Mouse (Mus musculus) heart, adult 2 months (tissue): ENCODE results near the gene Ezh1. TPM values are rescaled to one million over a fixed set of nuclear protein-coding genes. Genes with fewer than 3 reads are reported as not detected.

Experiments used
- DNase-seq, 2 experiments: peaks; one replicate each; pipeline ENCODE4 v3.0.0; 2021
- H3K27ac ChIP-seq: fragments of 200-600 bp; 2 replicates; pipeline ENCODE4 v1.8.1; 2022
- H3K27me3 ChIP-seq: fragments of 200-500 bp; 2 replicates; pipeline ENCODE4 v1.6.1; 2012; ENCODE audit warnings: mild to moderate bottlenecking, low read length, inconsistent platforms, mixed read lengths; ENCODE audit not compliant: control insufficient read depth, insufficient read depth
- H3K36me3 ChIP-seq: fragments of 200-500 bp; 2 replicates; pipeline ENCODE4 v1.6.1; 2012; ENCODE audit warnings: low read length, inconsistent platforms; ENCODE audit not compliant: control insufficient read depth, insufficient read depth
- H3K4me1 ChIP-seq: fragments of 200-500 bp; 2 replicates; pipeline ENCODE4 v1.6.1; 2011; ENCODE audit warnings: low read length; ENCODE audit not compliant: control insufficient read depth, insufficient read depth
- H3K4me3 ChIP-seq: fragments of 200-600 bp; 2 replicates; pipeline ENCODE4 v1.8.1; 2022
- H3K79me2 ChIP-seq: fragments of 200-500 bp; replicated peaks from 2 replicates; pipeline ENCODE4 v1.6.1; 2012; ENCODE audit warnings: mild to moderate bottlenecking, inconsistent platforms, low read length, moderate library complexity, mixed read lengths; ENCODE audit not compliant: control insufficient read depth, insufficient read depth
- H3K9ac ChIP-seq: fragments of 200-500 bp; 2 replicates; pipeline ENCODE4 v1.6.1; 2012; ENCODE audit warnings: low read depth, mild to moderate bottlenecking, control low read depth, inconsistent platforms, low read length, mixed read lengths
- CTCF ChIP-seq: fragments of 200-600 bp; IDR thresholded peaks from 2 replicates; pipeline ENCODE4 v1.8.1; 2022; ENCODE audit warnings: antibody characterized with exemption, mild to moderate bottlenecking, moderate library complexity
- EP300 ChIP-seq: fragments of 200-500 bp; IDR thresholded peaks from 2 replicates; pipeline ENCODE4 v1.6.1; 2011; ENCODE audit warnings: low read depth, low read length, control low read depth; ENCODE audit not compliant: insufficient read depth
- POLR2A ChIP-seq: fragments of 200-500 bp; IDR thresholded peaks from 2 replicates; pipeline ENCODE4 v1.6.1; 2011; ENCODE audit warnings: mild to moderate bottlenecking, low read depth, low read length, control low read depth; ENCODE audit not compliant: insufficient read depth
- WGBS: fragments of 180-500 bp; shearing (Covaris S2); methylation state at CpG from one replicate; pipeline ENCODE4 v1.1.7; 2018; 5-methylcytosine and 5-hydroxymethylcytosine counted together
- intact Hi-C: fragments of 180-260 bp; cut with DNase I; formaldehyde crosslinking; loops from one replicate; pipeline ENCODE4 v1.15.1; 2025
- polyA plus RNA-seq: library from polyadenylated mRNA; depleted of rRNA; stranded (reverse); fragments of >200 nt; gene quantifications from 2 replicates; pipeline ENCODE4 v1.2.3, GENCODE M21; 2012
- total RNA-seq, 2 experiments: library from RNA; stranded (reverse); gene quantifications; 2 replicates each; pipeline ENCODE4 v1.2.3; 2021

Ezh1 gene
- total and polyA plus RNA-seq, 3 experiments: 26.1 to 31.4 (median 29.8) TPM

DNA sequence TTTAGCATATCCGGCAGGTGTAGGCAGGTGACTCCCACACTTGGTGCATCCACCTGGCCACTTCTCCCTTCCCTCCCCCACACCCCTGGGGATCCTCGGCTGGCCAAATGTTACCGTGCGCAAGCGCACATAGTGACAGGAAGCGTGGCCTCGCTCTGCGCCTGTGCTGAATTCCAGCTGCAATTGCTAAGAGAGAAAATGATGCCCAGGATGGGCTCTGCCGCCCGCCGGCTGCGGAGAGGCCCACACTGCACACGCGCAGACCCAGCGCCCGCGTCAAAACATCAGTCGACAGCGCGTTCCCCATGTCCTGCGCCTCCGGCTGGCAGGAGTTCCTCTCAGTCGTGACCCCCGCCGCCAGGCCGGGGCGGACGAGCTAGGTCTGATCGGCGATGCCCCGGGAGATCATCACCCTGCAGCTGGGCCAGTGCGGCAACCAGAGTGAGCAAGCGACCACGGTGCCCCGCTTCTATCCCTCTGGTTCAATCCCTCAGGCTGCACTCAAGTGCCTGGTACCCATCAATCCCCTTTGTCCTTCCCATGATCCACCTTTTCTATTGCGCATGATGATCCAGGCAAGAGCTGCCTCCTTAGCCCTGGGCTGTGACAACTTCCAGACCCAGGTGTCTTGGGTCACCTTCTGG is 70.4 kb downstream of the Ezh1 start, which contains the start of gene Tubg2:
Tubg2 (plus strand) TSS at position 180 of the 644 bp plus-strand sequence.
- H3K79me2 ChIP-seq: no peaks in the 10 kb centered on the region
- peak within 1 kb of the TSS; percentile 27; the same call in 1 of the 2 replicates for H3K27ac ChIP-seq
- no peaks in the 10 kb centered on the region for H3K36me3 ChIP-seq
- peak; percentile 67 to 74 for DNase-seq
- 3% methylated on average over 36 of the region's 36 CpGs for WGBS
- intact Hi-C loops: no loop called here
- H3K27me3 ChIP-seq: no peaks in the 10 kb centered on the region
- TF ChIP-seq EP300 (peak; percentile 44; the same call in 1 of the 2 replicates), POLR2A (no peak; the same call in 1 of the 2 replicates), CTCF (no peak)
- peak within 1 kb of the TSS; percentile 67 for H3K9ac ChIP-seq
- peaks cover 1% of the 10 kb centered on the region; the same call in 1 of the 2 replicates for H3K4me1 ChIP-seq
- H3K4me3 ChIP-seq: peak within 1 kb of the TSS; percentile 56

DNA sequence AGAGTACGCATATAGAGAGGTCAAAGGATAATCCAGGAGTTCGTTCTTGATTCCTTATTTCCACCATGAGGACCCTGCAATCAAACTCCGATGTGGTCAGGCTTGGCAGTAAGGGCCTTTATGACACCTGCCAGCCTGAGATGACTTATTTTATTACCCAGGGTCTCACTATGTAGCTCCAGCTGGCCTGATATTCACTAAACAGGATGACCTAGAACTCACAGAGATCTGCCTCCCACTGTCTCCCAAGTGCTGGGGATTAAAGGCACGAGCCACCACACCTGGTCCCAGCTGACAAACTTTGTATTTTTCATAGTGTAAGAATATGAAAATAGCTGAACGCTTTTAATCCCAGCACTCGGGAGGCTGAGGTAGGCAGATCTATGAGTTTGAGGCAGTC is 71.1 kb downstream of the Ezh1 start:
- intact Hi-C loops: no loop called here
- H3K4me3 ChIP-seq: no peak overlapping the region
- peaks cover 1% of the 10 kb centered on the region; the same call in 1 of the 2 replicates for H3K4me1 ChIP-seq
- H3K36me3 ChIP-seq: no peaks in the 10 kb centered on the region
- H3K9ac ChIP-seq: no peak overlapping the region
- no peaks in the 10 kb centered on the region for H3K27me3 ChIP-seq
- WGBS: 76% methylated on average over 6 of the region's 6 CpGs
- H3K79me2 ChIP-seq: no peaks in the 10 kb centered on the region
- no peak for TF ChIP-seq POLR2A
- no peak for TF ChIP-seq CTCF
- no peak for TF ChIP-seq EP300
- H3K27ac ChIP-seq: no peak overlapping the region
- no peak for DNase-seq

DNA sequence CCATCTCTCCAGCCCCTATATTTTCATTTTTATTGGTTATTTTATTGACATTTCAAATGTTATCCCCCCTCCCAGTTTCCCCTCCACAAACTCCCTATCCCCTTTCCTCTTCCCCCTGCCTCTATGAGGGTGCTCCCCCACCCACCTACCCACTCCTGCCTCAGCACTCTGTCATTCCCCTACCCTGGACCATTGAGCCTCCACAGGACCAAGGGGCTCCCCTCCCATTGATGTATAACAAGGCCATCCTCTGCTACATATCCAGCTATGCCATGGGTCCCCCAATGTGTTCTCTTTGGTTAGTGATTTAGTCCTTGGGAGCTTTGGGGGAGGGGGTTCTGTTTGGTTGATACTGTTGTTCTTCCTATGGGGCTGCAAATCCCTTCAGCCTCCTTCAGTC is 71.6 kb downstream of the Ezh1 start:
- no peak for TF ChIP-seq CTCF
- TF ChIP-seq EP300: no peak
- Histone ChIP-seq H3K36me3 (no peaks in the 10 kb centered on the region), H3K9ac (no peak overlapping the region), H3K27ac (no peak overlapping the region), H3K4me1 (peaks cover 1% of the 10 kb centered on the region; the same call in 1 of the 2 replicates), H3K79me2 (no peaks in the 10 kb centered on the region), H3K4me3 (no peak overlapping the region), H3K27me3 (no peaks in the 10 kb centered on the region)
- DNase-seq: no peak
- intact Hi-C loops: no loop called here

DNA sequence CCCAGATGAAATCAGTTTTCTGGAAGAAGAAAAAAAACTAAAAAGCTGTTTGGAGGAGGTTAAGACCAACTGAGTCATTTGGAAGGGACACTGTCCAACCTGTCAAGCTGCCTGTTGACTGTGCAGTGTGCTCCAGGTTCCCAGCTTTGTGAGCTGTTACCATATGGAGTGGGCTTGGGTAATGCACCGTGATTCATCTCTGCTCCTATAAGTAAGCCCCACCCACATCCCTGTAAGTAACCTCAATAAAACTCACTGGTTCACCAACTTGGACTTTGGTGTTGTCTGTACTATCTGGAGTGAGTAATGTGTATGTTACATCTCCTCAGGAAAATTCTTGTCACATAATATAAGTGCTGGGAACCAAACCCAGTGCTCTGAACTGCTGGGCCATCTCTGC is 73.4 kb downstream of the Ezh1 start:
- no peaks in the 10 kb centered on the region for H3K79me2 ChIP-seq

DNA sequence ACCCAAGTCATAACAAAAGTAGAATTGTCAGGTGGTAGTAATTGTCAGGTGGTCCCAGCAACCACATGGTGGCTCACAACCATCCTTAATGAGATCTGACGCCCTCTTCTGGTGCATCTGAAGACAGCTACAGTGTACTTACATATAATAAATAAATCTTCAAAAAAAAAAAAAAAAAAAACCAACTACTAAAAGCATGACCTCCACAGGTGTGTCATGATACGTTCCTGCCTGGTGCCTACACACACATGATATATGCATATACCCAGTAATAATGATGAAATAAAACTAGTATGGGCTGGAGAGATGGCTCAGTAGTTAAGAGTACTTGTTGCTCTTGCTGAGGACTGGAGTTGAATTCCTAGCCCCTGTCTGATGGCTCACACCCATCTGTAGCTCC is 75.2 kb downstream of the Ezh1 start:
- 59% methylated on average over 2 of the region's 2 CpGs for WGBS

More for the DNA sequence above, 73.4 kb downstream of the Ezh1 start:
- DNase-seq: no peak
- peaks cover 1% of the 10 kb centered on the region; the same call in 1 of the 2 replicates for H3K4me1 ChIP-seq
- H3K27ac ChIP-seq: no peak overlapping the region
- no peak overlapping the region for H3K4me3 ChIP-seq
- H3K9ac ChIP-seq: no peak overlapping the region
- no peak for TF ChIP-seq CTCF
- no peak for TF ChIP-seq EP300
- TF ChIP-seq POLR2A: no peak
- intact Hi-C loops: no loop called here
- WGBS: 88% methylated on average over 1 of the region's 1 CpGs
- H3K36me3 ChIP-seq: no peaks in the 10 kb centered on the region
- no peaks in the 10 kb centered on the region for H3K27me3 ChIP-seq

More for the DNA sequence above, 75.2 kb downstream of the Ezh1 start:
- no peaks in the 10 kb centered on the region for H3K27me3 ChIP-seq
- H3K4me1 ChIP-seq: peaks cover under 1% of the 10 kb centered on the region; the same call in 1 of the 2 replicates
- H3K27ac ChIP-seq: no peak overlapping the region
- H3K79me2 ChIP-seq: no peaks in the 10 kb centered on the region
- TF ChIP-seq CTCF: 0 out of 2 replicates have a peak, but pooled peaks have one; percentile 5
- no peak for TF ChIP-seq POLR2A
- H3K9ac ChIP-seq: no peak overlapping the region
- intact Hi-C loops: no loop called here
- DNase-seq: no peak
- H3K36me3 ChIP-seq: no peaks in the 10 kb centered on the region
- H3K4me3 ChIP-seq: no peak overlapping the region
